Mouse (Mus musculus) heart, postnatal 4 days (tissue): ENCODE measurements around the gene Coro1c. TPM values are rescaled to one million over a fixed set of nuclear protein-coding genes. Genes with fewer than 3 reads are reported as not detected.

Source experiments
- DNase-seq: peaks from one replicate; pipeline ENCODE4 v3.0.0; 2021
- total RNA-seq, 2 experiments: library from RNA; stranded (reverse); gene quantifications; 2 replicates each; pipeline ENCODE4 v1.2.3; 2021

Coro1c gene
- total RNA-seq, 2 experiments from 2014 or later: 92.4 to 108 TPM

- DNase-seq: no peak
Observed at GRCm38 (mm10) chr5:113924608-113925007, 16.1 kb upstream of the Coro1c start.

DNA sequence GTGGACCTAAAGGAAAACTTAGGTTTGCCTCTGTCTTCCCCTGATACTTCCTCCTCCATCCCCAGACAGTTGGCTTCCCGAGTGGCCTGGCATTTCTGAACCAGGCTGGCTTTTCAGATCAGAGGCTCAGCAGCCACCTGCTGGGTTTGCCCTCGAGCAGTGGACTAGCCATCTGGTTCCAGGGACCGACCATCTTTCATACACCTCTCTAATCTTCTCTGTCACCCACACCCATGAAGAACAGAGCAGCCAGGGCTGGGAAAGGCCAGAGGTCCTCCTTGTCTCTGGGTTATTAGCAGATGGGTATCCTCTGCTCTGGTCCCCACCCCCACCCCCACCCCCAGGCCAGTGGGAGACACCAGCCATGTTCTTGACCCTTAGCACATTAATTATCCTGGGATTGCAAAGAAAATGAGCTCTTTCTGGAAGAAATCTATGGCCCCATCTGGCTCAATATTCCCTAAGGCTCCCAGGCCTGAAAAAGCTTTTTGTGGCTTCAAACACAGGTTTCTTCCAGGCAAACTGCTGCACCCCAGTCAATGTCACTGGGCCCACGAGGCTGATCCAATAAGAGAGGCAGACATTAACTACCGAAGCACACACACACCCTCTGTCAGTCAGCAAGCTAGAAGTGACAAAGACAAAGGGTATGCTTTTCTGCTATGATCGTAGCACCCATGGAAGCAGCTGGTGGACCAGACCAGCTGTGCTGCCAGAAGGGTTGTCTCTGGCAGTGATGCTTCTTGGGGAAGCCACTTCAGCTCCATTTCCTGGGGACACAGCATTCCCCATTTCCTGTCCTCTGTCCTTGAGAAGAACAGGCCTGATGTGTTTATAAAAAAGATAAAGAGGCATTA is 13.0 kb upstream of the Coro1c start:
- DNase-seq: no peak

GRCm38 (mm10) chr5:113919060-113919459 is 10.5 kb upstream of the Coro1c start:
- peak; percentile 10 for DNase-seq

DNA sequence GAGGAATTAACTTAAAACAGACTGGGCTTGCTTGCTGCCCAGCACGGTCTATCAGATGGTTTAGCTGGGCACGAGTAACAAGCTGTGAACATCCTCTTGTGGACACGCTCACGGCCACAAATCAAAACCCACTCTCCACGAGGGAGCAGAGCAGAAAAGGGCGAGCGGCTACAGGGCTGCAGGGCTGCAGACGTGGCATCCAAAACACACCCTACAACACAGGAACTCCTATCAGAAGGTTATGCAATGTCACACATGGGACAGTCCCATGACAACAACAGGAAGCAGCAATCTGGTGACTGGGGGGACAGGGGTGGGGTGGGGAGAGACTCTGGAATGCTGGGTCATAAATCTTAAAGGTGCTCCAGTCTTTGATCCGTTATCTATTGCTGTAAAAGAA is 10.1 kb upstream of the Coro1c start:
- peak; percentile 47 for DNase-seq

DNA sequence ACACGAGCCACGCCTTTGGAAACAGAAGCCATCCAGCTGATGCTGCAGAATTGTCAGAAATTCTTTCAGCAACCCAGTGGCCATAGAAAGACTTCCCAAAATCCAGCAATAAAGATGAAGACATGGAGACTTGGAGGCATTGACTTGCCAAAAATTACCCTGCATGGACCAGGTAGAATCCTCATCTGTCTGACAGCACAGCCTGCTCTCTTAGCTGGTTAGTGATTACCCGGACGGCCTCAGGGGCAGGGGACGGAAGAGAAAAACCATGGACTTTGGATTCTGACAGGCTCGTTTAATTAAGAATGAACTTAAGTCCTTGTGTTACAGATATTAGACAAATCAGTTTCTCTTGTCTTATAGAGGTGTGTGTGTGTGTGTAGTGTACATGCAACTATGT is 2.1 kb upstream of the Coro1c start:
- DNase-seq: no peak

- DNase-seq: no peak
Observed at GRCm38 (mm10) chr5:113910065-113910701, 1.6 kb upstream of the Coro1c start.

DNA sequence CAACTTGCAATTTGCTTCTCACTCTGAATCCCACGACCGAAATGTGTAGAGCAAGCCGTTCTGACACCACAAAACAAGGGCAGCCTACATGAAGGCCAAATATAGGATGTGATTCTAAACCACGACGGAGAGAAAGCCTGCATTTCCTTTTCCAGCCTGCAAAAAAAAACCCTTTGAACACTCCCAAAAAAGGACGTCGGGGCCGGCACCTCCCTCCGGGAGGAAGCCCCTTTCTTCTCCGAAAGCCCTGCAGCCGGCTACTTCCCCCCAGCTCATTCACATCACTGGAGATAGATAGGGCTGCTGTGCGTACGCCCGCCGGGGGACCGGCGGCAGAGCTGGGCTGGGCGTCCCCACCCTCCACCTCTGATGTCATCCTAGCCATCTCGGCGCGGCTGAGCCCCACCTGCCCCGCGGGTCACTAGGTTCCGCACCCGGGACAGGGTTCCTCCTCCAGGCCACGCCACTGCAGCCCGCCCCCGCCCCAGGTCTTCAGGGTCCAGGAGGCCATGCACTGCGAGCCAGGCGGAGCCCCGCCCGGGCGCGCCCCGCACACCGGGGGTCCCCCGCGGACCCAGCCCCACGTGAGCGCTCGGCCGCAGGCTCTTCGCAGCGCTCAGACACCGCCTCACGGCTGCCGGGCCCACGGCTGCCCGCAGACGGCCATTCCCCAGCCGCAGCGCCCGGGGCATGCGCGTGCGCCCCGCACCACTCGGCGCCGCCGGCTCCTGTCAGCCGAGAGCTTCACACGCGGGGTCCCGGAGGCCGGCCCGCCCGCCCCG is 581 bp downstream of the Coro1c start:
- peak; percentile 76 for DNase-seq

GRCm38 (mm10) chr5:113906958-113907735 is 1.4 kb downstream of the Coro1c start:
- DNase-seq: peak; percentile 71

GRCm38 (mm10) chr5:113904987-113905386 is 3.6 kb downstream of the Coro1c start:
- DNase-seq: no peak

DNA sequence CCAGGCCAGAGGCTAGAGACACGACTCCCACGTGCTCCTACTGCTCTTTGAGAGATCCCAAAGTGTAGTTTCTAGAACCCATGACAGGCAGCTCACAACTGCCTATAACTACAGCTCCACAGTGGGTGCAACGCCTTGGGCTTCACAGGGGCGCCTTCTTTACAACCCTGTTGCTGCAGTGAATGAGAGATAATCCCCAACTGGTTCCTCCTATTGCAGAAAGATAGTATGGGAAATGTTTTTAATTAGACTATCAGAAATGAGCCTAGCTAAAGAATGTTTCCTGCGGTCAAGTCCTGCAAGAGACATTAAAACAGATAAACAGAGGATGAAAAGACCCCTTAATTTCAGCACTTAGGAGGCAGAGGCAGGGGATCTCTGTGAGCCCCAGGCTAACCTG is 5.6 kb downstream of the Coro1c start:
- no peak for DNase-seq

GRCm38 (mm10) chr5:113902017-113902416 is 6.5 kb downstream of the Coro1c start:
- no peak for DNase-seq

GRCm38 (mm10) chr5:113901074-113901571 is 7.4 kb downstream of the Coro1c start:
- peak; percentile 68 for DNase-seq

GRCm38 (mm10) chr5:113899543-113899942 is 9.0 kb downstream of the Coro1c start:
- DNase-seq: no peak

DNA sequence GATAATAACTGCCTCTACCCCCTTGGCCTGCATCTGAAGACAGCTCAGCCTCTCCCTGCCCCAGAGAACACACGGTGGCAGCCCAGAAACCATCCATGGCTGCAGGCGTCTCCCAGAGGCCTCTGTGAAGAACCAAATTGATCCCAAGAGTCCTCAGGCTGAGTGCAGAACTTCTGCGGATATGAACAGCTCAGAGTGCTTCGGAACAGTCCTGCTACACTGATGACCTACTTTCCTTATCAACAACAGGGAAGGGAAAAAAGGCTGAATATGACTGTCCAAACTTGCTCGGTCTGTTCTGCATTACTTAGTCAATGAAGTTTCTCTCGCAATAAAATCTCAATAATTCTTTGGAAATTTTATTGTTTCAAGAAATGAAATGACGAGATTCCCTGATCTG is 16.6 kb downstream of the Coro1c start:
- DNase-seq: no peak

DNA sequence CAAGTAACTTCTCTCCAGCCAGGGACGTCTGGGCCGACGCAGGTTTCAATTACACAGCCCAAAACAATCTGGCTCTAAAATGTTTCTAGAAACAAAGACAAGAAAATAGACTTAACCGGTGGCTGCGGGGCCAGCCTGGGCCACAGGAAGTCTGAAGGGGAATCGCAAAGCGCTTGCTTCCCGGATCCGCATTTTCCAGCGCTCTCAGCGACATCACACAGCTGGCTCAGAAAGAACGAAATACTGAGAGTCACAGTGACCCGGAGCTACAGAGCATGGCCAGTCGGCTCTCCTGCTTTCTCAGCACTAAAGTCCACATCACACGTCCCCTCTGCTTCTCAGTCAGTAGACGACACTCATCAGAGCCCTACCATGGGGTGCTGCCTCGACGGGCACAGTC is 17.7 kb downstream of the Coro1c start:
- peak; percentile 57 for DNase-seq

DNA sequence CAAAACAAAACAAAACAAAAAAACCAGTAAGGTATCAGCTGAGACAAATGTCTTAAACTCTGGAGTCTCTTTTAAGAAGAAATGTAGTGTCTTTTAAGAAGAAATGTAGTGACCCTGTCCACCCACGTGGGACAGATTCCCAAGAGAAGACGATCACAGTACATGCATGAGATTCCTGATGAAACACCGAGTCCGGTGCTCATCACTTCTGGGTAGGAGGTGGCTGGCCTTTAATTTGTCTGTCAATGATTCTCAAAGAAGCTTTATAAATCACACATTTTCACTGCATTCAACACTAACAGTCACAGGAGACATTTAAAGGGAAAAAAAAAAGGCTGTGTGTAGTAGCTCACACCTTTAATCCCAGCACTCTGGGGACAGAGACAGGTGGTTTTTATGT is 18.6 kb downstream of the Coro1c start:
- no peak for DNase-seq

DNA sequence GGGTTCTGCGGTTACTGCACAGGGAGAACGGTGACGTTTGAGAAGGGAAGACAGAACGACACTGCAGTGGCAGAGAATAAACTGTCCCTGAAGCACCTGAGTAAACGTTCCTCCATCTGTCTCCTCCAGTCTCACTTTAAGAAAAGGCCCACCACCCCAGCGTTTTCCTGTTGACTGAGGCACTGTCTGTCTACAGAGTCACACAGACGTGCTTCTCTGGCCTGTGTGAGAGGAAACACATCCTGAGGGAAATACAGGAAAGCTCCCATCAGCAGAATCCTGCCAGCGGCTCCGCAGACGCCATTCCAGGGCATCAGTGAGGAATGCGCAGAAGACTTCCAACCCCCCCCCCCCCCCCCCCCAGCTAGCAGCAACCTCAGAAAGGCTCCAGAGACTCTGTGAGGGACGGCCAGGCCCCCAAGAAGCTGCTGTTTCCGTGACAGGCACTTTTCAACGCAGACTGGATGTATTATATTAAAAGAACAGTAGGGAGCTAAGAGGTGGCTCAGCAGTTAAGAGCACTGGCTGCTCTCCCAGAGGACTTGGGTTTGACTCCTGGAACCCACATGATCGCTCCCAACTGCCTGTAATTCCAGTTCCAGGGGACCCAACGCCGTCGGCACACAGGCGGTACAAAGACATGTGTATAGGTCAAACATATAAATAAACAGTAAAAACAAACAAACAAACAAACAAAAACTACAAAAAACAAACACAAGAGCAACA is 19.2 kb downstream of the Coro1c start:
- peak; percentile 59 for DNase-seq

DNA sequence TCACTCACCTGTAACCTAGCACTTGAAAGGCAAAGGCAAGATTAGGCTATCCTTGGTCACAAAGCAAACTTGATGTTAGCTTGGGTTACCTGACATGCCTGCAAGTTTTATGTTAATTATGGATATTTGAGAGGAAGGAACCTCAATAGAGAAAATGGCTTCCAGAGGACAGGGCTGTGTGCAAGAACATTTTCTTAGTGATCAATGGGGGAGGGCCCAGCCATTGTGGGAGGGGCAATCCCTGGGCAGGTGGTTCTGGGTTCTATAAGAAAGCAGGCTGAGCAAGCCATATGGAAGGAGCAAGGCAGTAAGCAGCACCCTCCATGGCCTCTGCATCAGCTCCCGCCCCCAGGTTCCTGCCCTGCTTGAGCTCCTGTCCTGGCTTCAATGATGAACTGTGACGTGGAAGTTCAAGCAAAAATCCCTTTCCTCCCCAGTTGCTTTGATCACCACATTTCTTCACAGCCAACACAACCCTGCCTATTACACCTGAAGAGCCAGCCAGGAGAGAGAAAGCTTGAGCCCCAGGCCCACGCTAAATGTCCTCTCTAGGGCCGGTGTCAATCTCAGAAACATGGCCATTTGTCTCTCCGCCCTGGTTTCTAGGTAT is 20.3 kb downstream of the Coro1c start:
- no peak for DNase-seq

GRCm38 (mm10) chr5:113887132-113887531 is 21.4 kb downstream of the Coro1c start:
- peak; percentile 74 for DNase-seq

DNA sequence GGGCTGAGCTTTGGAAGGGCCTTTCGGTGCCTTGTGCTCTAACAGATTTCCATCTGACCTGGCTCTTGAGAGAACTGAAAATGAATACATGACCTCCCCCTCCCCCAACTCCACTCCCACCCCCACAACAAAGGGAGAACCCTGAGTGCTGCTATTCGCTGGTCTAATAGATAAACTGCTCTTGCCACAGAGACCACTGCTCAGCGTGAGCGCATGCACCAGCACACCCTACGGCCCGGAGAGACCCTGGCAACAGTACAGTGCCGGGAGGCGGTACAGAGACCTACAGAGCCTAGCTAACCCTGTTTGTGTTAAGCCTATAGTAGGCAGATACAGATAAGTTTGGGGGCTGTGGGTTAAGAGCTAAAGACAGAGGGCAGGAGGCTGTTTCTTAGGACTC is 22.9 kb downstream of the Coro1c start:
- no peak for DNase-seq

GRCm38 (mm10) chr5:113884750-113885149 is 23.8 kb downstream of the Coro1c start:
- DNase-seq: no peak
